Mouse (Mus musculus) cerebellum, adult (tissue): ENCODE results near the gene Slc8a1.

Experiments
- ATAC-seq: cut with Nextera tagmentation; 2 replicates; pipeline ENCODE4 v1.9.2; 2017; ENCODE audit warnings: mild to moderate bottlenecking, moderate library complexity, mixed read lengths; ENCODE audit not compliant: insufficient number of reproducible peaks, low FRiP score, low TSS enrichment

Slc8a1 gene

GRCm38 (mm10) chr17:81738311-81738755 is at the start of gene Slc8a1:
Slc8a1 (minus strand) TSS chr17:81738377.
- peak; percentile 88 for ATAC-seq

GRCm38 (mm10) chr17:81787350-81787749 is 49.2 kb upstream of the Slc8a1 start:
- peak; percentile 52; the same call in 1 of the 2 replicates for ATAC-seq

DNA sequence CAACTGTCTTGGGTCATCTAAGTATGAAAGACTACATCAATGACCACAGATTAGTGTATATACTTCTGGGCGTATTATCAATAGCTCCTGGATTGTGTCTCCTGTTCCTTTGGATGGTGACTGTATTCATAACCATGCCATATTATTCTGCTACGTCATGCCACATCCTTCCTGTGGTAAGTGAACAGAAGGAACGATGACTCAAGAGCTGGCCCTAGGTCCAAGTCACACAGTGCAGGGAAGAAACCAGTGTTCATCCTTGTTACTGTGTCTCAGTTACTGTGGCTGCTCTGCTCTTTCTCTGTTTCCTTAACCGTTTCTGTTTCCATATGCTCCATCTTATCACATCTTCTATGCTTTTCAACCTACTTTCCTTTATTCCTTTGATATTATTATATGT is 44.1 kb upstream of the Slc8a1 start:
- no peak for ATAC-seq

- no peak for ATAC-seq
These were observed 43.3 kb upstream of the Slc8a1 start for GRCm38 (mm10) chr17:81781491-81781890.

DNA sequence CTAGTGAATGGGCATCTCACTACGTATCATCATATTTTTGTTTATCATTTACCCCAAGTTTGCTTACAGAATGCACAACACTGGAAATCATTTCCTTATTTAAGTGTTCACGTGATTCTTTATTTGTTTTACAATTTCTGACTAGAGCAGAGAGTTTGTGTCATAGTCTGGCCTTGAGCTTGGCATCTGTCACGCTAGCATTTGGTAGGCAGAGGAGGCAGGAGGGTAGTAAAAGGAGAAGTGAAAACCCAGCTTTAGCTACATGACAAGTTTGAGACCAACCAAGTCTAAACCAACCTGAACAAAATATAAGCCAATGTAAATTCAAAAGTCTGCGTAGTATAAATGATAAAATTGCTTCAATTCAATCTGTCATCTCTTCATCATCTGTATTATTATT is 41.7 kb upstream of the Slc8a1 start:
- ATAC-seq: no peak

- no peak for ATAC-seq
These were observed 12.5 kb upstream of the Slc8a1 start for GRCm38 (mm10) chr17:81750664-81751063.

GRCm38 (mm10) chr17:81743034-81743433 is 4.9 kb upstream of the Slc8a1 start:
- no peak for ATAC-seq

DNA sequence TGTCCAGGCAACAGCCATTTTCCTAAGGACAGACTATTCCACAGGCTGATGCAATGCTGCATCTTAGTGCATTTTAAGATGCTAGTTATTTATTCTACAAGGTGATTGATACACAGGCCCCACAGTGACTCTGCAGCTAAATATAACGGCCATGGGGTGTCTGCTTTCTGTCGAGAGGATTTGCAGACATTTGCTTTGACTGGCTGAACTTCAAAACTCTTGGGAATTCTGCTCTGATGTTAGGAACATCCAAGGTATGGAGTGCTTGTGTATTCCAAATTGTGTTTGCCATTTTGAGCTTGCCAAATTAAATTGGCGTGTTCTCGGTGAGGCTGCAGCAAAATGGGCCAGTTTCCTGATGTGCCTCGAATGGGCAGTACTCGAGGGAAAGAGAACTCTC is 2.4 kb upstream of the Slc8a1 start:
- ATAC-seq: no peak

GRCm38 (mm10) chr17:81737779-81738178 is 398 bp downstream of the Slc8a1 start:
- ATAC-seq: no peak

DNA sequence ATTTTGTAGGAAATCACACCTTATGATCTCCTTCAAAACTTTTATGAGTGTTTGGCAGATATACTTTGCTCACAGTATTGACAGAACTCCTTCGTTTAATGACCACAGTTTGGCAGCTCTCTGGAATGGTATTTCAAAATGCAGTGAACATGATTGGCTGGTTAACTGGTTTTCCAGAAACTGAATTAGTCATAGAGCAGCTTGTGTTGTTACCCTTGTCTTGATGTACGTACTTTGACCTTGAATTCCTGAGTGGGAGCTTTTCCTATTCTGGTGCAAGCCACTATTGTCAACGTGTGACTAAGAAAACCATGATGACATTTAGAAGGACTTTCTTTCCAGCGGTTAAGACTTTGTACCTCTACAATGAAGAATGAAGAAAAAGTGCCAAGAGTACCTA is 868 bp downstream of the Slc8a1 start:
- ATAC-seq: no peak

- no peak for ATAC-seq
These were observed 2.6 kb downstream of the Slc8a1 start for GRCm38 (mm10) chr17:81735583-81735982.

- no peak for ATAC-seq
These were observed 8.3 kb downstream of the Slc8a1 start for GRCm38 (mm10) chr17:81729891-81730290.

DNA sequence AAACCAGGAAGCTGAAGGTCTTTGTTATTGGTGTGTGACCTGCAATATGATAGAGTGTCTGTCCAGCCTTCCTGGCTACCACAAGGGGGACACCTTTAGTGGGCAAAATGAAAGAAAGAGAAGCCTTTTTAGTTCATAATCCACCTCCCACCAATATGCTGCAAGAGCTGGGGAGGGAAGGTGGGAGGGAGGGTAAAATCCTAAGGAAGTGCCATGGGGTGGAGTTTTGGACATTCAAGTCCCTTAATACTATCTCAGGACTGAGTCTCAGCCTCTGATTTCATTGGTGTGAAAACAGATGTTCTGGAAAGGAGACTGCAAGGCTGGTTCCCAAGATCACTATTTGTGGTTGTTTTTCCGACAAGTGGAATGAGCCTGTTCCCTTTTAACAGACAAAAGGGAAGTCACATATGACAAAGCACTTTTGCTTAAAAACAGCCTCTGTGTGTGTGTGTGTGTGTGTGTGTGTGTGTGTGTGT is 25.9 kb downstream of the Slc8a1 start:
- no peak for ATAC-seq

DNA sequence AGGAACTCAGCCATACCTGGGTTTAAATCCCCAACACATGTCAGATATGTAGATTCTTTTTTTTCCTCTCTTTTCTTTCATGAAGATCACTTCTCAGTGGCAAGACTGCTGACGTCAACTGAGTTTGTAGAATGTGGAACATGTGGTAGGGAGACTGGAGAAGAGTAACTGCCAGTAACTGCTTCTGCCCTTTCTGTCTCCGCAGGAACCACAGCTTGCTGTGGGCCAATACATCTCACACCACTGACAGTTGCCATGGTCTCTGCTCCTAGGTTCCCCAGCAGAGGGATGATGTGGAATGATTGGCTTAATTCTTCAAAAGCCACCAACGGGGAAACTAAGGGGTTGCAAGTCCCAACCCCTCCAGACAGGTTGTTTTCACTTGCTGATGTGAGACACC is 33.4 kb downstream of the Slc8a1 start:
- no peak for ATAC-seq

- no peak for ATAC-seq
These were observed 34.9 kb downstream of the Slc8a1 start for GRCm38 (mm10) chr17:81703258-81703657.

DNA sequence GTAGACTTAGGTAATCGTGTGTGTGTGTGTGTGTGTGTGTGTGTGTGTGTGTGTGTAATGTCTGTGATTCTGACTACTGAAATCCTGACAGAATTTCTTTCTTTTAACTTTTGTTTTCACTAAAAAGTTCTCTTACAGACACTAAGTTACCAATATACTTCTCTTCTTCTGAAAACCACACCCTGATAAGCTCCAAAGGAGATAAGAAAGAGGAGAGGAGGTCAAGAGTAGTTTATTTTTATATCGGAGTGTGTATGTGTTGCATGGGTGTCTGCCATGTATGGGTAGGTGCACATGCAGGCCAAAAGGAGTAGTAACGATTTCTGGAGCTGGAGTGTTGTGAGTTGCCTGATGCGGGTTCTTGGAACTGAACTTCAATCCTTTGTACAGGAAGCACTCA is 36.5 kb downstream of the Slc8a1 start:
- ATAC-seq: no peak

GRCm38 (mm10) chr17:81698789-81699188 is 39.4 kb downstream of the Slc8a1 start:
- no peak for ATAC-seq

GRCm38 (mm10) chr17:81697695-81698094 is 40.5 kb downstream of the Slc8a1 start:
- no peak for ATAC-seq

DNA sequence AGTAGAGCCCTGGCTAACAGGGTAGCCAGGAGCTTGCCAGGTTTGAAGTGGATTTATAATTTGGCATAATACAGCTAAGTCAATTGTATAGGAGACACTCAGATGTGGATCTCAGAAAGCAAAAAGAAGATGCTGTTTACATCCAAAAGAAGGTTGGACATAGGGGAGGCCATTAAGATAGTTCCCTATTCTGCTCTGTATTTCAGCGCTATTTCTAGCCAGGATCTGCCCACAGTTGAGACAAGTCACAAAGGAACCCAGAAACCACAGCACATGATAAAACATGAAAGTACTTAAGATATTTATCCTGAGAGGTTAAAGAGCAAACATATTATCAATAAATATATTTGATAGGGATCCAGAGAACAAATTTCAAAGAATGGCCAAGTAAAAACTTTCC is 43.2 kb downstream of the Slc8a1 start:
- ATAC-seq: no peak

- ATAC-seq: no peak
These were observed 58.6 kb downstream of the Slc8a1 start for GRCm38 (mm10) chr17:81679616-81680015.

GRCm38 (mm10) chr17:81677450-81677849 is 60.7 kb downstream of the Slc8a1 start:
- no peak for ATAC-seq

DNA sequence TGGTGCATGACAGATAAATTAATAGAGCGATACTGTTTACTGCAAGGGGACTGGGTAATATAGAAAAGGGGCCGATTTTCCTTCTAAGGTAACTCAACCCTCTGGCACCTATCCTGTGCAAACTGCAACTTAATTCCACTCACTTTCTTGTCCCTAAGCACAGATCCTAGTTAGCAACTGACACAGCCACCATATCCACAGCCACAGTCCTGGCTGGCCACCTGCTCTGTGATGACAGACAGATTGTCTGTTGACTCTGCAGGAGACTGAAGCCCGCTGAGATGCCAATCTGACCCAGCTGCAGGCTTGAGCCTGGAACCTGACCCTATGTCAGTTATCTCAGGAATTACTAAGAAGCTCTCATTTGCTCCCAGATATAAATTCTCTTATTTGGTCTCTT is 62.0 kb downstream of the Slc8a1 start:
- ATAC-seq: 0 out of 2 replicates have a peak, but pooled peaks have one; percentile 40

DNA sequence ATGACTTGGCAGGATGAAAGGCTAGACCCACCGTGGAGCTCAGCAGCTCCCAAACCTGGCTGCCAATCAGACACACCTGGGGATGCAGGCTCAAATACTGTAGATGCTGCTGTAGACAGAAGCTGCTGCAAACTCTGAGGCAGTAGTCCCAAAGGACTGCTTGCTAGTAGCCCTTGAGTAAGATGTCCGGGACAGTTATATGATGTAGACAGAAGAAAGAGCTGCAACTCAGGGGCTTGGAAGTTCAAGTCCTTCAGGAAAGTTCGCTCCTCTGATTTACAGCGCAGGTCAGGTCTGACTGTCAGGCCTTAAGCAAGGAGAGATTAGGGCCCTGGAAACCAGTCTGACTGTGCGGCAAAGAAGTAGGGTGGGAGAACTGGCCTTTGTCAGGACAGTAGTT is 66.9 kb downstream of the Slc8a1 start:
- ATAC-seq: no peak
